Mouse (Mus musculus): ENCODE measurements around the gene Rac2.

DNA sequence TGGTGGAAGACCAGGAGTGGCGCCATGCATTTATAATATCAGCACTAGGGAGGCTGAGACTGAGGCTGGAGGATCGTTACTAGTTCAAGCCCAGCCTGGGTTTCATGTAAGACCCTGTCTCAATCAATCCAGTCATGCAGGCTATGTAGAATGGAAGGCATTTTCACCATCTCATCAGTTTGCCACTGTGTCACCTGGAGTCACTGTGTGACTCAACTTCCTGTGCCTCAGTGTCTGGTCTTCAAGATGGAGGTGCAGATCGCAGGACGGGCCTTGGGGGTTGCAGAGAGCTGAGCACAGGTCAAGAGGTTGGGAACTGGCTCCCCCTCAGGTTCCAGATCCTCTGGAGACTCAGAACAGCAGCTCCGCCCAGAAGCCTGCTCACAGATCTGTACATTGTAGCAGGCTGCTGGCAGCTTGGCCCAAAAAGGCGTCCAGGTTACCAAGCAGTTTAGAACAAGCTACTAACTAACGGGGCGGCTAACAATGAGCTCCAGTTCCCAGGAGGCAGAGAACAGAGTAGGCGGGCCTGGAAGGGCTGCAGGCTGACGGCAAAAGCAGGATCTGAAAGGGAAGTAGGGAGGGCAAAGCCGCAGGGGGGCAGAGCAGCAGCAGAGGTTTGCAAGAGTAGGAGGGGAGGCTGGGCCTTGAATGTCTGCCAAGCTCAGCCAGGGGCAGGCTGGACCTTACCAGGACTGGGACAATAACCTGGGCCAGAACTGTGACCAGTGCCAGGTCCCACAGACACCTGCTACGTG, 38.3 kb upstream of the Rac2 start:
- TF ChIP-seq CTCF (IDR thresholded peaks at IDR 0.05; ENCODE audit: borderline replicate concordance, control insufficient read depth, extremely low read depth, insufficient read depth, low read length, poor library complexity) (no peak), POLR2A (IDR thresholded peaks at IDR 0.05; ENCODE audit: control insufficient read depth, extremely low read depth, insufficient read depth, low read length, poor library complexity) (no peak)

Data from thymus, adult 2 months (tissue).